Mouse (Mus musculus): ENCODE measurements around the gene Ptpra.

DNA sequence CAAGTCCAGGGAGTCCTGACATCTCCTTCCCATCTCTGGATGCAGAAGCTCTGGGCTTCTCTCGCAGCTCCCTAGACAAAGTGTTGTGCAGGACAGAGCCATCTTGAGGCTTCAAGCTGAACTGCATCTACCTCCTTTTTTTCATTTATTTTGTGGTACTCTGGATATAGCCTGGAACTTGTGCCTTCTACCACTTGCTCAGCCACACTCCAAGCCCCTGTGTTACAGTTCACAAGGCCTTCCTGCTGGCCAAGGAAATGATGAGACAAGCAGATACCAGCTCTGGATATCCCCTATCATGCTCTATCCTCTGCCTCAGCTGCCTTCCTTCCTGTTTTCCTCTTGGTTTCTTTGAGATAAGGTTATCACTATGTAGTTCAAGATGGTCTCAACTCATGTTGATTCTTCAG is 147.5 kb downstream of the Ptpra start:
- TF ChIP-seq CTCF (IDR thresholded peaks at IDR 0.05) (peak; percentile 84), POLR2A (IDR thresholded peaks at IDR 0.05; ENCODE audit: insufficient read depth, low read depth, low read length) (no peak), EP300 (IDR thresholded peaks at IDR 0.05; ENCODE audit: insufficient read depth, low read depth, low read length) (0 out of 2 replicates have a peak, but pooled peaks have one; percentile 28)
